Mouse (Mus musculus): ENCODE measurements around the gene Mrps36. TPM values are rescaled to one million over a fixed set of nuclear protein-coding genes. Genes with fewer than 3 reads are reported as not detected.

Mrps36 gene
- polyA plus RNA-seq, 1 experiment, result 13.0 TPM

DNA sequence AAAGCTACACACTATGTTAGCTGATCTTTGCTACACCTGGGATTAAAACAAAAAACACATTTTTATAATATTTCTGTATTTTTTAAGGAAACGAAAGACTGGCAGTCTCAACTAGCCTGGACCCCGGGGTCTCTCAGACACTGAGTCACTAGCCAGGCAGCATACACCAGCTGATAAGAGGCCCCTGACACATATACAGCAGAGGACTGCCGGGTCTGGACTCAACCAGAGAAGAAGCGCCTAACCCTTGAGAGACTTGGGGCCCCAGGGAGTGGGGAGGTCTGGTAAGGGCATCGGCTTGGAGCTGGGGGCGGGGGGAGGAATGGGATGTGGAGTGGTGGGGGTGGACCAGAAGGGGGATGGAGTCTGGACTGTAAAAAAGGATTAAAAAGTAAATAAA, 8.6 kb upstream of the Mrps36 start:
- no peak for DNase-seq (ENCODE audit: low read depth in 1 of 2, low spot score in 2 of 2)
- no peak overlapping the region for H3K4me3 ChIP-seq (ENCODE audit: extremely low read depth, insufficient read depth, insufficient read length)
- H3K4me1 ChIP-seq (ENCODE audit: control insufficient read depth, insufficient read depth, insufficient read length), result no peaks in the 10 kb centered on the region
- 72% methylated on average over 6 of the region's 6 CpGs for WGBS
- no peak overlapping the region for H3K27ac ChIP-seq (ENCODE audit: insufficient read depth, low read length)
- TF ChIP-seq POLR2A (IDR thresholded peaks at IDR 0.05; ENCODE audit: low read depth, low read length) (no peak), CTCF (IDR thresholded peaks at IDR 0.05; ENCODE audit: extremely low read depth, insufficient read depth, insufficient read length, insufficient replicate concordance) (no peak)
- H3K36me3 ChIP-seq (ENCODE audit: control insufficient read depth, insufficient read depth, low read length), result no peaks in the 10 kb centered on the region
- no peaks in the 10 kb centered on the region for H3K27me3 ChIP-seq (ENCODE audit: control insufficient read depth, insufficient read depth, low read length)

GRCm38 (mm10) chr13:100752529-100752928, 8.1 kb upstream of the Mrps36 start:
- WGBS, result 92% methylated on average over 8 of the region's 8 CpGs
- TF ChIP-seq CTCF (IDR thresholded peaks at IDR 0.05; ENCODE audit: extremely low read depth, insufficient read depth, insufficient read length, insufficient replicate concordance) (no peak), POLR2A (IDR thresholded peaks at IDR 0.05; ENCODE audit: low read depth, low read length) (no peak)
- no peak for DNase-seq (ENCODE audit: low read depth in 1 of 2, low spot score in 2 of 2)
- no peaks in the 10 kb centered on the region for H3K4me1 ChIP-seq (ENCODE audit: control insufficient read depth, insufficient read depth, insufficient read length)
- no peak overlapping the region for H3K27ac ChIP-seq (ENCODE audit: insufficient read depth, low read length)
- H3K4me3 ChIP-seq (ENCODE audit: extremely low read depth, insufficient read depth, insufficient read length), result no peak overlapping the region
- H3K27me3 ChIP-seq (ENCODE audit: control insufficient read depth, insufficient read depth, low read length), result no peaks in the 10 kb centered on the region
- no peaks in the 10 kb centered on the region for H3K36me3 ChIP-seq (ENCODE audit: control insufficient read depth, insufficient read depth, low read length)

- WGBS, result 84% methylated on average over 3 of the region's 3 CpGs
- DNase-seq (ENCODE audit: low read depth in 1 of 2, low spot score in 2 of 2), result no peak
- H3K4me3 ChIP-seq (ENCODE audit: extremely low read depth, insufficient read depth, insufficient read length), result no peak overlapping the region
- no peaks in the 10 kb centered on the region for H3K27me3 ChIP-seq (ENCODE audit: control insufficient read depth, insufficient read depth, low read length)
- no peaks in the 10 kb centered on the region for H3K4me1 ChIP-seq (ENCODE audit: control insufficient read depth, insufficient read depth, insufficient read length)
- no peak overlapping the region for H3K27ac ChIP-seq (ENCODE audit: insufficient read depth, low read length)
- H3K36me3 ChIP-seq (ENCODE audit: control insufficient read depth, insufficient read depth, low read length), result no peaks in the 10 kb centered on the region
- no peak for TF ChIP-seq CTCF (IDR thresholded peaks at IDR 0.05; ENCODE audit: extremely low read depth, insufficient read depth, insufficient read length, insufficient replicate concordance)
- no peak for TF ChIP-seq POLR2A (IDR thresholded peaks at IDR 0.05; ENCODE audit: low read depth, low read length)
Measured at GRCm38 (mm10) chr13:100751402-100751801, 6.9 kb upstream of the Mrps36 start.

GRCm38 (mm10) chr13:100750799-100751198, 6.3 kb upstream of the Mrps36 start:
- no peaks in the 10 kb centered on the region for H3K27me3 ChIP-seq (ENCODE audit: control insufficient read depth, insufficient read depth, low read length)
- TF ChIP-seq POLR2A (IDR thresholded peaks at IDR 0.05; ENCODE audit: low read depth, low read length) (no peak), CTCF (IDR thresholded peaks at IDR 0.05; ENCODE audit: extremely low read depth, insufficient read depth, insufficient read length, insufficient replicate concordance) (no peak)
- 45% methylated on average over 5 of the region's 5 CpGs for WGBS
- no peaks in the 10 kb centered on the region for H3K4me1 ChIP-seq (ENCODE audit: control insufficient read depth, insufficient read depth, insufficient read length)
- no peaks in the 10 kb centered on the region for H3K36me3 ChIP-seq (ENCODE audit: control insufficient read depth, insufficient read depth, low read length)
- DNase-seq (ENCODE audit: low read depth in 1 of 2, low spot score in 2 of 2), result no peak
- H3K27ac ChIP-seq (ENCODE audit: insufficient read depth, low read length), result no peak overlapping the region
- H3K4me3 ChIP-seq (ENCODE audit: extremely low read depth, insufficient read depth, insufficient read length), result no peak overlapping the region

GRCm38 (mm10) chr13:100748638-100749037, 4.2 kb upstream of the Mrps36 start:
- Histone ChIP-seq H3K4me1 (ENCODE audit: control insufficient read depth, insufficient read depth, insufficient read length) (peaks cover 2% of the 10 kb centered on the region; the same call in 1 of the 2 replicates), H3K36me3 (ENCODE audit: control insufficient read depth, insufficient read depth, low read length) (no peaks in the 10 kb centered on the region), H3K4me3 (ENCODE audit: extremely low read depth, insufficient read depth, insufficient read length) (no peak overlapping the region), H3K27ac (ENCODE audit: insufficient read depth, low read length) (no peak overlapping the region), H3K27me3 (ENCODE audit: control insufficient read depth, insufficient read depth, low read length) (no peaks in the 10 kb centered on the region)
- WGBS, result 83% methylated on average over 8 of the region's 8 CpGs
- TF ChIP-seq POLR2A (IDR thresholded peaks at IDR 0.05; ENCODE audit: low read depth, low read length), result no peak
- TF ChIP-seq CTCF (IDR thresholded peaks at IDR 0.05; ENCODE audit: extremely low read depth, insufficient read depth, insufficient read length, insufficient replicate concordance), result no peak
- no peak for DNase-seq (ENCODE audit: low read depth in 1 of 2, low spot score in 2 of 2)

DNA sequence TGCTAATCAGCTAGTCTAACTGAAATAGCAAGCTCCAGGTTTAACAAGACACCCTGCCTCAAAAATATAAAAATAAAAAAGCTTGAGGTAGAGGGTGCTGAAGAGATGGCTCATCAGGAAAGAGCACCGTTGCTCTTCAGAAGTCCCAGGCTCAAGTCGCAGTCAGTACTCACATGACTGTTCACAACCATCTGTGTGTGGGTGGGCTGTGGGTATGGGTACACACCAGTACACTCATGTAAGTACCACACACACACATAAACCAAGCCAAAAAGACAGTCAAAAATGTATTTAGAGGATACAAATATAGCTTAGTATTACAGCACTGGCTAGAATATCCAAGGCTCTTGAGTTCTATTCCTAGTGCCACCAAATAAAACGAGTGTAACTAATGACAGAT, 1.6 kb upstream of the Mrps36 start:
- Histone ChIP-seq H3K4me1 (ENCODE audit: control insufficient read depth, insufficient read depth, insufficient read length) (peaks cover 5% of the 10 kb centered on the region; the same call in 1 of the 2 replicates), H3K36me3 (ENCODE audit: control insufficient read depth, insufficient read depth, low read length) (no peaks in the 10 kb centered on the region), H3K27me3 (ENCODE audit: control insufficient read depth, insufficient read depth, low read length) (no peaks in the 10 kb centered on the region), H3K27ac (ENCODE audit: insufficient read depth, low read length) (no peak overlapping the region), H3K4me3 (ENCODE audit: extremely low read depth, insufficient read depth, insufficient read length) (no peak overlapping the region)
- WGBS, result 90% methylated on average over 3 of the region's 3 CpGs
- no peak for DNase-seq (ENCODE audit: low read depth in 1 of 2, low spot score in 2 of 2)
- no peak for TF ChIP-seq CTCF (IDR thresholded peaks at IDR 0.05; ENCODE audit: extremely low read depth, insufficient read depth, insufficient read length, insufficient replicate concordance)
- TF ChIP-seq POLR2A (IDR thresholded peaks at IDR 0.05; ENCODE audit: low read depth, low read length), result no peak

DNA sequence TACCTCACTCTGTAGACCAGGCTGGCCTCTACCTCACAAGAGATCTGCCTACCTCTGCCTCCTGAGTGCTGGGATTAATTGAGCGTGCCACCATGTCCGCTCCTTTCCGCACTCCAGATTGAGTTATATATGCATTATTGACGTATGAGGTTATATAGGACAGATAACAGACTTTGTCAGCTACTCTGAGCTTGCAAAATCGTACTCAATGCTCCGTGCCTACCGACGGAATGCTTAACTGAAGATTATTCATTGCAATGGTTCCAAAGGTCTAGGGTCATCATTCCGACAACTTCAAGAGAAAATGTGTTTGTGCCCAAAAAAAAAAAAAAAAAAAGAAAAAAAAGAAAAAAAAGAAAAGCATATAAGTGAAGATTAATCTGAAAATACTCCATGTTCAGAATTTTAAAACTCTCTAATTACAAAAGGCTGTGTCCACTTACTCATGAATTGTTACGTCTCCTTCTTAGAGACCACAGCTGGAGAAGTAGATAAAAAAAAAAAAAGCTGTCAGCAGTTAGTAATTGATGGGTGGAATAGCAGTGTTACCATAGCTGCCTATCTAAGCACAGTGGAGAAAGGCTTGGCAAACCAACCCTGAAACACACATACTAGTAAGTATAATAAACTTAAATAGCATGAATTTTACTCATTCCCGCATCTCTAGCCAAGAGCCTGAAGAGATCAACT, 968 bp downstream of the Mrps36 start:
- peaks cover 5% of the 10 kb centered on the region; the same call in 1 of the 2 replicates for H3K4me1 ChIP-seq (ENCODE audit: control insufficient read depth, insufficient read depth, insufficient read length)
- no peaks in the 10 kb centered on the region for H3K27me3 ChIP-seq (ENCODE audit: control insufficient read depth, insufficient read depth, low read length)
- WGBS, result 79% methylated on average over 11 of the region's 11 CpGs
- TF ChIP-seq POLR2A (IDR thresholded peaks at IDR 0.05; ENCODE audit: low read depth, low read length), result no peak
- no peak for TF ChIP-seq CTCF (IDR thresholded peaks at IDR 0.05; ENCODE audit: extremely low read depth, insufficient read depth, insufficient read length, insufficient replicate concordance)
- H3K36me3 ChIP-seq (ENCODE audit: control insufficient read depth, insufficient read depth, low read length), result peaks cover 3% of the 10 kb centered on the region; the same call in 1 of the 2 replicates
- peak overlapping the region; percentile 71; the same call in 1 of the 2 replicates for H3K27ac ChIP-seq (ENCODE audit: insufficient read depth, low read length)
- no peak for DNase-seq (ENCODE audit: low read depth in 1 of 2, low spot score in 2 of 2)
- H3K4me3 ChIP-seq (ENCODE audit: extremely low read depth, insufficient read depth, insufficient read length), result peak overlapping the region; percentile 69
